Mouse (Mus musculus) heart, postnatal 0 days (tissue): Measurements from ENCODE around the gene Hist2h3c1.

ENCODE experiments used
- CTCF ChIP-seq: IDR thresholded peaks from 2 replicates; pipeline ENCODE4 v1.5.1; 2016; ENCODE audit warnings: antibody characterized with exemption, control low read depth, low read depth
- EP300 ChIP-seq: IDR thresholded peaks from 2 replicates; pipeline ENCODE4 v1.6.1; 2016; ENCODE audit warnings: antibody characterized with exemption, low read depth

GRCm38 (mm10) chr3:96235836-96236235 is 10.6 kb upstream of the Hist2h3c1 start:
- TF ChIP-seq CTCF (no peak), EP300 (no peak)
